Mouse (Mus musculus) limb, embryonic 10.5 days (tissue): ENCODE results near the gene Piezo1. TPM values are rescaled to one million over a fixed set of nuclear protein-coding genes. Genes with fewer than 3 reads are reported as not detected.

Experiments used
- DNase-seq: peaks from one replicate; pipeline ENCODE4 v3.0.0-alpha.2; 2017; ENCODE audit warnings: low spot score
- H3K27ac ChIP-seq: fragments of 300-500 bp; sonication (generic); 2 replicates; pipeline ENCODE4 v1.5.1; 2016; ENCODE audit warnings: mild to moderate bottlenecking
- H3K27me3 ChIP-seq: fragments of 300-500 bp; sonication (generic); 2 replicates; pipeline ENCODE4 v1.6.1; 2016; ENCODE audit warnings: low read depth, mild to moderate bottlenecking; ENCODE audit not compliant: poor library complexity, severe bottlenecking
- H3K36me3 ChIP-seq: fragments of 300-500 bp; sonication (generic); 2 replicates; pipeline ENCODE4 v1.6.1; 2016; ENCODE audit warnings: mild to moderate bottlenecking, moderate library complexity
- H3K4me1 ChIP-seq: fragments of 300-500 bp; sonication (generic); 2 replicates; pipeline ENCODE4 v1.6.1; 2016
- H3K4me3 ChIP-seq: fragments of 300-500 bp; sonication (generic); 2 replicates; pipeline ENCODE4 v1.5.1; 2016; ENCODE audit warnings: mild to moderate bottlenecking, moderate library complexity
- H3K9me3 ChIP-seq: fragments of 300-500 bp; sonication (generic); replicated peaks from 2 replicates; pipeline ENCODE4 v1.6.1; 2016; ENCODE audit warnings: mild to moderate bottlenecking
- WGBS: fragments of 180-500 bp; shearing (Covaris S2); methylation state at CpG from one replicate; pipeline ENCODE4 v1.1.7; 2016; 5-methylcytosine and 5-hydroxymethylcytosine counted together
- polyA plus RNA-seq: library from polyadenylated mRNA; unstranded; fragments of >200 nt; fragmentation: Nextera tagmentation; extraction: Ambion mirVana; gene quantifications from 2 replicates; pipeline ENCODE4 v1.2.1, GENCODE M21; 2016

Piezo1 gene
- polyA plus RNA-seq, 1 experiment from 2014 or later: 10.7 TPM

DNA sequence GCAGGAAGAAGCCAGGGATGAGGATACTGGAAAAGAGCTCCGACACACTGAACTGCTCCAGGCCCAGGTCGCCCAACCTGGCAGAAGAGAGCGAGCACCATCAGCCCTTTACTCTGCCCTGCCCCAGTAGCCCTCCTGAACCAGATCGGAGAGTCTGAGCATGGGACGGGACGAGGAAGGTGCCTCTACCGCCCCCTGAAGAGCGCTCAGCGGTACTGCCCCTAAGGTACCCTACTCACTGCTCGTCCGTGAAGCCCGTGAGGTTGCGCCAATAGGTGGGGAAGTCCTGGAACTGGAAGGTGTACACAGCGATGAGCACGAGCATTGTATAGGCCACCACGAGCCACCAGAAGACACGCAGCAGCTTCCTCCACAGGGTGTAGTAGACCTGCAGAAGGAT lies 53.2 kb downstream of the Piezo1 start:
- Histone ChIP-seq H3K27ac (no peak overlapping the region), H3K4me3 (no peak overlapping the region), H3K27me3 (no peaks in the 10 kb centered on the region), H3K36me3 (peaks cover 83% of the 10 kb centered on the region), H3K4me1 (peaks cover 8% of the 10 kb centered on the region), H3K9me3 (no peaks in the 10 kb centered on the region)
- 75% methylated on average over 17 of the region's 17 CpGs for WGBS
- no peak for DNase-seq

DNA sequence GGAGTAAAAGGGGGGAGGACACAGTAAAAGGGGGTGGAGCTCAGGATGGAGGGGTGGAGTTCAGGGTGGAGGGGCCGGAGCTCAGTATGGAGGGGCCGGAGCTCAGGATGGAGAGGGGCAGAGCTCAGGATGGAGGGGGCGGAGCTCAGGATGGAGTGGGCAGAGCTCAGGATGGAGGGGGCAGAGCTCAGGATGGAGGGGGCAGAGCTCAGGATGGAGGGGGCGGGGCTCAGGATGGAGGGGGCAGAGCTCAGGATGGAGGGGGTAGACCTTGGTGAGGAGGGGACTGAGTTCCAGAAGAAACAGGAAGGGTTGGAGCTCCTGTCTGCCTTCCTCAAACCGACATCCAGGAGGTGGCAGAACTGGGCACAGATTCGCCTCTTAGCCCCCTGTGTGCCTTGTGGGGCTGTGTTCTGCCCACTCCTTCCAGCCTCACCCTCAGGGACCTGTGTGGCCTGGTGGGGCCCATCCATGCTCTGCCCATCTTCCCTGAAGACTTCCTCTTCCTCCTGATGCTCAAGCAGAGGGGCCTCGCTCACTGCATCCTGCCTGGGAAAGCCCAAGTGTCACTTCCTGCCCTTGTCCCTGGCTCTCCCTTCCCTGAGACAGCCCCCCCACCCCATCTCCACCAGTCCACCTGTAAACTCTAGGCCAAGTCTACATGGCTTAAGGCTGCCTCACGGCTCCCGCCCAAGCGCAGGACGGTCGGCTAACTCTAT lies 54.0 kb downstream of the Piezo1 start:
- peaks cover 91% of the 10 kb centered on the region for H3K36me3 ChIP-seq
- 90% methylated on average over 12 of the region's 12 CpGs for WGBS
- H3K4me1 ChIP-seq: peaks cover 6% of the 10 kb centered on the region
- H3K4me3 ChIP-seq: no peak overlapping the region
- no peak for DNase-seq
- H3K27ac ChIP-seq: no peak overlapping the region
- H3K9me3 ChIP-seq: no peaks in the 10 kb centered on the region
- no peaks in the 10 kb centered on the region for H3K27me3 ChIP-seq

DNA sequence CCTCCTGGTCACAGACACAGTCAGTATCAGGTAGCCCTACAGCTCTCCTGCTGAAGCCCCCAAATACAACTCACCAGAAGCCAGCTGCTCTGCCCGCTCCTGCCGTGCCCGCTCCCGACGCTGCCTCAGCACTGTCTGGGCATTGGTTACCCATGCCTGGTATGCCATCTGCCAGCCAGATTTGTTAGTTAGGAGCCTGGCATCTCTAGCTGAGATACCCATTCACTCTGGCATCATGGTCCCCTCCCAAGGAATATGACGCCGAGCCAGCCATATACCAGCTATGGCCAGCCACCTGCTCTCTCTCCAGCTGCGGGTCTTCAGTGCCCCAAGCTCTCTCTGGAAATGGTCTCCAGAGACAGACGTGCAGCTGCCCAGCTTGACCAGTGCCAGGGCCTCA lies 62.7 kb downstream of the Piezo1 start:
- Histone ChIP-seq H3K9me3 (no peaks in the 10 kb centered on the region), H3K27ac (no peak overlapping the region), H3K27me3 (no peaks in the 10 kb centered on the region), H3K4me3 (no peak overlapping the region), H3K36me3 (peaks cover 94% of the 10 kb centered on the region), H3K4me1 (no peaks in the 10 kb centered on the region)
- no peak for DNase-seq
- WGBS: 96% methylated on average over 9 of the region's 9 CpGs

DNA sequence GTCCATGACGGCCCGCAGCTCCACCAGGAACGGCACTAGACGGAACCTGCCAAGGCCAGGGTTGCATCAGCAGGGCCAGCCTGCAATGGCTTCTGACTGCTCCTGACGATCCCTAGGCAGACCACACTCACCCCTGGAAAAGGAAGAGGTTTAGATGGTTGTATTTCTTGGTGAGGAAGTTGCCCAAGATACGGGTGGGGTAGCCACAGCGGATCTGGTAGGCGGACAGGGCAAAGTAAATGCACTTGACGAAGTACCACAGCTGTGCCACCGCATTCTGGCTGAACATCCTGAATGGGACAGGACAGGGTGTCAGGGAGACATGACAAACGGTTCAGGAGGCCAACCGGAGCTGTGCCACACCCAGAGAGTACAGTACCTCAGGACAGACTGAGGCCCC lies 66.3 kb downstream of the Piezo1 start:
- H3K9me3 ChIP-seq: no peaks in the 10 kb centered on the region
- H3K4me3 ChIP-seq: no peak overlapping the region
- no peaks in the 10 kb centered on the region for H3K27me3 ChIP-seq
- no peak for DNase-seq
- no peak overlapping the region for H3K27ac ChIP-seq
- H3K4me1 ChIP-seq: no peaks in the 10 kb centered on the region
- peaks cover 100% of the 10 kb centered on the region for H3K36me3 ChIP-seq
- 91% methylated on average over 12 of the region's 12 CpGs for WGBS

DNA sequence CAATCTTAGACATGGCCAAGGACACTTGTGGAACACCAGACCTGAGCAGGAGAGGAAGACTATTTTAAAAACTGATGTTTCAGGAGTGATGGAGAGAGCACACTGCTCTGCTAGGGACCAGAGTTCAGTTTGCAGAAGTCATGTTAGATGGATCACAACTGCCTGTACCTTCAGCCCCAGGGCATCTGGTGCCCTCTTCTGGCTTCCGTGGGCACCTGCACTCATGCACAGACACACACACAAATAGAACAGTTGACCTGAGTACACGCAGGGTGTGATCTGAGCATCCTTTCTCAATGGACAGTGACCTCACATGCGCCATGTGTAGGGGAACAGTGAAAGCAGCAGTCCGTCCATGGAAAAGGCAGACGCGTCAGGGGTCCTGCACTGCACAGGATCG lies 67.3 kb downstream of the Piezo1 start:
- H3K27me3 ChIP-seq: no peaks in the 10 kb centered on the region
- peaks cover 100% of the 10 kb centered on the region for H3K36me3 ChIP-seq
- H3K27ac ChIP-seq: no peak overlapping the region
- no peak overlapping the region for H3K4me3 ChIP-seq
- no peak for DNase-seq
- H3K9me3 ChIP-seq: no peaks in the 10 kb centered on the region
- no peaks in the 10 kb centered on the region for H3K4me1 ChIP-seq
- 99% methylated on average over 7 of the region's 7 CpGs for WGBS

DNA sequence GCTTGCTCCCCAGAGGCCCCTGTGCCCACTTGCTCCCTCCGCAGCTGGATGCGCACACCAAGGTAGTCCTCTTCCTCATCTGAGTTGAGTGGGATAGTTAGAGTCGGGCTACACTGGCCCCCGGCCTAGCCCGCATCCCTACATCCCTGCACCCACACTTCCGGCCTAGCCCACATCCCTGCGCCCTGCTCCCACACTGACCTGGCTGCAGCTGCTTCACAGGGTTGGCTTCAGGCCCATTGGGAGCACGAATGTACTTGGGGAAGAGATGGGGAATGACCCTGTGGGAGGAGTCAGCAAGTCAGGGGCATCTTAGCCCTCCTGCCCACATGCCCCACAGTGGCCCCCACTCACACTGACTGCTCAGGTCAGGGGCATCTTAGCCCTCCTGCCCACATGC lies 68.7 kb downstream of the Piezo1 start:
- no peaks in the 10 kb centered on the region for H3K9me3 ChIP-seq
- H3K4me3 ChIP-seq: no peak overlapping the region
- H3K4me1 ChIP-seq: peaks cover 1% of the 10 kb centered on the region; the same call in 1 of the 2 replicates
- no peak overlapping the region for H3K27ac ChIP-seq
- H3K27me3 ChIP-seq: no peaks in the 10 kb centered on the region
- no peak for DNase-seq
- peaks cover 100% of the 10 kb centered on the region for H3K36me3 ChIP-seq
- 98% methylated on average over 8 of the region's 8 CpGs for WGBS

DNA sequence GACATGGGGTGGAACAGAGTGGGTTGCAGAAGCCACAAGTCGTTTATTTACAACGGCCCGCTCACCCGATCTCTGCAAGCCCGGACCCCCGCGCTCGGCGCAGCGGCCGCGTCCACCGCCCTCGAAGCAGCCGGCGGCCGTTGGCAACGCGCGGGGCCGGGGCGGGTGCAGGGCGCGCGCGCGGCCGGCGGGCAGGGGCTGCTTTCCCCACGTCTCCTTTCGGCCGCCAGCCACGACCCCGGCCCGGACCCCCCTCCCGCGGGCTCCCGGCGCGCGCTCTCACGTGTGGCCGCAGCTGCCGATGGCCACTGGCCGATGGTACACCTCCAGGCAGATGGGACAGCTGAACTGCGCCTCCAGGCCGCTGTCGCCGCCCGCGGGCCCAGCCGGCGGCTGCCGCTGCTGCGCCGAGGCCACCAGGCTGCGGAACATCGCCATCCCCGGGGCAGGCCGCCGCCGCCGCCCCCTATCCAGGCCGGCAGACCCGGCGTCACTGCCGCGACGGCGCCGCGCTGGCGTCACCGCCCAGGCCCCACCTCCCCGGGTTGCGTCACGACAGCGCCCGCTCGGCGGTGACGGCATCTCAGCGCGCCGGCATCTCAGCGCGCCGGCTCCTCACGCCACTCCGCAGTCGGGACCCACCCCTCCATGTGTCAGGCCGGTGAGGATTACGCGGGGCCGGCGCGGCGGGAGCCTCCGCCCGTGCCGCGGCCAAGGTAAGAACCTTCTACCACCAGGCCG lies 75.4 kb downstream of the Piezo1 start, which contains the start of the genes Rnf166 and Ctu2:
Gene Rnf166, minus strand, starts transcription at position 485 of the 741 bp plus-strand sequence.
Gene Ctu2, plus strand, starts transcription at position 564 of the 741 bp plus-strand sequence.
- Histone ChIP-seq H3K4me1 (peaks cover 29% of the 10 kb centered on the region), H3K36me3 (peaks cover 64% of the 10 kb centered on the region), H3K27me3 (no peaks in the 10 kb centered on the region), H3K4me3 (peak within 1 kb of the TSS; percentile 81), H3K9me3 (no peaks in the 10 kb centered on the region), H3K27ac (peak within 1 kb of the TSS; percentile 88)
- peak; percentile 98 for DNase-seq
- WGBS: under 1% methylated on average over 85 of the region's 103 CpGs

DNA sequence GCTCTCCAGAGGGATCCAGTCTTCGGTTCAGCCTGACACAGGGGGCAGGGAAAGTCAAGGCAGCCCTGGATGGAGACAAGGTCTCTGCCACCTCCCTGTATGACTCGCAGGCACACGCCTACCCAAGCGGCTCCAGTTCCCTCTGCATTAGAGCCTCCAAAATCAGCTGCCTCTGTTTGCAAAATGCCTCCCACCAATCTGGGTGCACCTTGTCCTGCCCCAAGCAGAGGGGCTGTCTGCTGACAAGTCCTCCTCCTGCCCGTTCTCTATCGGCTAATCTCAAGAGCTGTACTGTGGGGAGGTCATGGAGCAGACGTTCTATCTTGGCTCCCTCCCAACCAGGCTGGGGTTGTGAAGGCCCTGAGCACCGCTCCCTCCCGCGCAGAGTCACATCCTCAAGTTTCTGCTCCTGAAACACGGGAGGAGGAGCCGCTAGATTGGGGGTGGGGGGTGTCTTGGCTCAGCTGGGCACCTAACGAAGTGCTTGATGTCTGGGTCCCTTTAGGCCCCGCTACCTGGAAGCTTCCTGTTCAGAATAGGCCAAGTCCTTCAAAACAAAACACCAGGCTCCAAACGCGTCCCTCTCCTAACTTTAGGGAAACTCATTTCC lies 76.1 kb downstream of the Piezo1 start:
- DNase-seq: peak; percentile 47
- Histone ChIP-seq H3K4me3 (peak overlapping the region; percentile 81), H3K9me3 (no peaks in the 10 kb centered on the region), H3K36me3 (peaks cover 62% of the 10 kb centered on the region), H3K27me3 (no peaks in the 10 kb centered on the region), H3K27ac (peak overlapping the region; percentile 88), H3K4me1 (peaks cover 29% of the 10 kb centered on the region)
- WGBS: 16% methylated on average over 16 of the region's 16 CpGs

DNA sequence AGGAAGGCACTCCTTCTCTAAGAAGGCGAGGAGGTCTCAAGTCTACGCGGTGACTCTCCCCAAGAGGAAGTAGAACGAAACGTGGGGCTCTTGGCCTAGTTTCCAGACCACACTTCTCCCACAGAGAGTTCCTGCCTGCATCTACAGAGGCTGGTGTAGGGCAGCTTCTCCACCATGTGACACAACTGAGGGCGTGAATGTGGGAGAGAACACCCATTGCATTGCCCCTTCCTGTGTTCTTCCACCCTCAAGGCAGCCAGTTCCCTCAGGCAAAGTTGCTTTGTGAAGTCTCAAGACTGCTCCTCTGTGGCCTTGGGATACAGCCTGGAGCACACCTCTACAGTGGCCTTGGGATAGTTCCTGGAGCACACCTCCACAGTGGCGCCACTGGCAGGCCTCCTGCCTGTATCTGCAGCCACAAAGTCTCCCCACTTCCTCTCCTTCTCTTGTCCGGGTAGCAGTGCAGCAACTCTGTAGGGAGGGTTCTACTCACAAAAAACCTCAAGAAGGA lies 77.2 kb downstream of the Piezo1 start:
- WGBS: 87% methylated on average over 8 of the region's 8 CpGs
- H3K27ac ChIP-seq: no peak overlapping the region
- no peaks in the 10 kb centered on the region for H3K27me3 ChIP-seq
- no peaks in the 10 kb centered on the region for H3K9me3 ChIP-seq
- peaks cover 62% of the 10 kb centered on the region for H3K36me3 ChIP-seq
- DNase-seq: no peak
- peaks cover 29% of the 10 kb centered on the region for H3K4me1 ChIP-seq
- H3K4me3 ChIP-seq: 0 out of 2 replicates have a peak overlapping the region, but pooled peaks have one; percentile 0

DNA sequence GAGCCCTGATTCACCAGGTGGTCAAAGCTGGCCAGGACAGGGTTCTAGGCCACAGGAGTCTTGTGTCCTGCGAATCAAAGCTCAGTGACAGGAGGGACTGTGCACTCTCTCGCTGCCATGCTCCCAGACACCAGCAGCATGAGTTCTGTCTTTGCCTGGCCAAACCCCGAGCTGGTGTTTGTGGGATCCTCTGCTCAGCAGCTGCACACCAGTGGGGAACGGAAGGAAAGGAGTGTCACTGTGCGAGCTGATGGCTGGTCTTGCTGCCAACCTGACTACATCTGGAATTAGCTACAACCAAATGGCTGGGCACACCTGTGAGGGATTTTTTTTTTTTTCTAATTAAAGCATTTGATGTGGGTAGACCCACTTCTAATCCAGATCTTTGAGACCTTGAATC lies 80.4 kb downstream of the Piezo1 start:
- H3K9me3 ChIP-seq: no peaks in the 10 kb centered on the region
- H3K36me3 ChIP-seq: peaks cover 73% of the 10 kb centered on the region
- peaks cover 13% of the 10 kb centered on the region for H3K4me1 ChIP-seq
- H3K4me3 ChIP-seq: no peak overlapping the region
- no peaks in the 10 kb centered on the region for H3K27me3 ChIP-seq
- no peak overlapping the region for H3K27ac ChIP-seq
- WGBS: 86% methylated on average over 5 of the region's 5 CpGs
- no peak for DNase-seq

DNA sequence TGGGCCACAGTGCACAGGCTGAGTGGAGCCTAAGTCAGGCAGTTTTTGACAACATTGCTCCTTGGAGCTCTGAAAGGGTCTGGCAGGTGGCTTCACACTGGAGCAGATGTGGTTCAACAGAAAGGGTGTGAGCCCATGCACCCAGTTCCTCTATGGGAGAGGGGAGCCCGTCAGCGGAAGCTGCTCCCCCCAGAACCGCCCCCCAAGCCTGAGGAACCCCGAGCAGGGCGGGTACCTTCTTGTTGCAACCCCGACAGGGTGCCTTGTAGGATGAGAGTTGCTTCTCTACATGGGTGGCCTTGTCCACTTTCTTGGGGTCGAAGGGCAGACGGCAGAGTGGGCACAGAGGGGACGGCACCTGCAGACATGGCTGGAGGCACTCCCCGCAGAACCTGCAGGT lies 81.2 kb downstream of the Piezo1 start:
- Histone ChIP-seq H3K27me3 (no peaks in the 10 kb centered on the region), H3K27ac (no peak overlapping the region), H3K9me3 (no peaks in the 10 kb centered on the region), H3K4me3 (no peak overlapping the region), H3K36me3 (peaks cover 75% of the 10 kb centered on the region), H3K4me1 (peaks cover 12% of the 10 kb centered on the region)
- 81% methylated on average over 10 of the region's 10 CpGs for WGBS
- DNase-seq: no peak

DNA sequence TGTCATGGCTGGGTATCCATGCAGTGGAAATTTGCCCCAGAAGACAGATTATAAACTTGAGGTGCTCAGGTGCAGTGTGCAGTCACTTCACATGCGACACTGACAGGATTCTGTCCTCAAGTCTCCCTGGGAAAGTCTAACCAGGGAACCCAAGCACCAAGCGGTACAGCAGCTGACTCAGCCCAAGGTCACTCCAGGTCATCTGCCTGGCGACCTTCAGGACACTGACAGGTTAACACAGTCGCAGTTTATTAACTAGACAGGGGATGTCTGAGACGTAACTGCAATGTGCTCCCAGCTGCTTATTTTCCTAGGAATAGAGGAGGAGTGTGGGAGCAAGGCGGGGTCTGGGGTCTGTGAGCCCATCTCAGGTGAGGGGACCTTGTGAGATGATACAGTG lies 81.7 kb downstream of the Piezo1 start:
- no peak for DNase-seq
- no peaks in the 10 kb centered on the region for H3K9me3 ChIP-seq
- WGBS: 79% methylated on average over 6 of the region's 6 CpGs
- peaks cover 75% of the 10 kb centered on the region for H3K36me3 ChIP-seq
- H3K27ac ChIP-seq: no peak overlapping the region
- no peak overlapping the region for H3K4me3 ChIP-seq
- H3K27me3 ChIP-seq: no peaks in the 10 kb centered on the region
- peaks cover 12% of the 10 kb centered on the region for H3K4me1 ChIP-seq

DNA sequence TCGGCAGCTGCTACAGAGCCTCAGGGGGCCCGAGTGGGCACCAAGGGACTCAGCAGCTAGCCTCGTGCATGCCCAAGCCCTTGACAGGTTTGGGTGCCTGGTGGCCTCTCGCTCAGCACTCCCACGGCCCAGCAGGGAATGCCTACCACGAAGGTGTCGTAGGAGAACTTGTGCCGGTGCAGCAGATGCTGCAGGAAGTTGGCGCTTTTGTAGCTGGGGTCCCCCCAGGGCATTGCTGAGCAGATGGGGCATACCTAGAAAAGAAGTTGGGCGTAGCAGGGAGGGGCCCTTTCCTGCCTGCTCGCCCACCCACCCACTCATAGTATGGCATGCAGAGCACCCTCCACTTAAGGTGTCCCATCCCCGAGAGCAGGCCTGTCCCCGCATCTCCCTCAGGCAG lies 83.3 kb downstream of the Piezo1 start:
- H3K9me3 ChIP-seq: no peaks in the 10 kb centered on the region
- peaks cover 22% of the 10 kb centered on the region for H3K4me1 ChIP-seq
- no peak overlapping the region for H3K27ac ChIP-seq
- 87% methylated on average over 13 of the region's 13 CpGs for WGBS
- no peak overlapping the region for H3K4me3 ChIP-seq
- no peak for DNase-seq
- H3K36me3 ChIP-seq: peaks cover 61% of the 10 kb centered on the region
- H3K27me3 ChIP-seq: peaks cover 7% of the 10 kb centered on the region
